Mouse (Mus musculus) limb, embryonic 14.5 days (tissue): ENCODE measurements at regions not wholly inside any gene's neighbourhood (a gene's known extent, or its start where the extent isn't known, plus 50 kb on each side); places are given as distances from the start of the nearest gene placed in this dataset.
"Not testable (repeated sequence)": the region's sequence is repeated elsewhere in the genome, so short reads cannot be mapped to it uniquely, and the experiment has no call there.

ENCODE experiments used
- ATAC-seq: fragments of 200-750 bp; cut with Nextera tagmentation; 2 replicates; pipeline ENCODE4 v1.8.0; 2017; ENCODE audit warnings: low read depth, moderate number of reproducible peaks, moderate TSS enrichment; ENCODE audit not compliant: low FRiP score
- DNase-seq: peaks from one replicate; pipeline ENCODE4 v3.0.0-alpha.2; 2015; ENCODE audit warnings: low spot score
- H3K27ac ChIP-seq: fragments of 300-500 bp; sonication (generic); replicated peaks from 2 replicates; pipeline ENCODE4 v1.5.1; 2014; ENCODE audit warnings: low read depth, mild to moderate bottlenecking, low read length, moderate library complexity, mixed read lengths
- H3K27me3 ChIP-seq: fragments of 300-500 bp; sonication (generic); 2 replicates; pipeline ENCODE4 v1.6.1; 2014; ENCODE audit warnings: low read length, mixed read lengths; ENCODE audit not compliant: control insufficient read depth, insufficient read depth
- H3K36me3 ChIP-seq: fragments of 300-500 bp; sonication (generic); 2 replicates; pipeline ENCODE4 v1.6.1; 2014; ENCODE audit warnings: mild to moderate bottlenecking, low read length, moderate library complexity, mixed read lengths; ENCODE audit not compliant: control insufficient read depth, insufficient read depth
- H3K4me1 ChIP-seq: fragments of 300-500 bp; sonication (generic); 2 replicates; pipeline ENCODE4 v1.6.1; 2014; ENCODE audit warnings: antibody characterized with exemption, low read length, mixed read lengths; ENCODE audit not compliant: control insufficient read depth, insufficient read depth
- H3K4me2 ChIP-seq: fragments of 300-500 bp; sonication (generic); replicated peaks from 2 replicates; pipeline ENCODE4 v1.6.1; 2014; ENCODE audit warnings: low read depth, mild to moderate bottlenecking, low read length, moderate library complexity; ENCODE audit not compliant: severe bottlenecking
- H3K4me3 ChIP-seq: fragments of 300-500 bp; sonication (generic); replicated peaks from 2 replicates; pipeline ENCODE4 v1.5.1; 2014; ENCODE audit warnings: low read length
- H3K9ac ChIP-seq: fragments of 300-500 bp; sonication (generic); 2 replicates; pipeline ENCODE4 v1.6.1; 2014; ENCODE audit warnings: mild to moderate bottlenecking, low read depth, low read length, moderate library complexity; ENCODE audit not compliant: severe bottlenecking
- H3K9me3 ChIP-seq: fragments of 300-500 bp; sonication (generic); 2 replicates; pipeline ENCODE4 v1.6.1; 2016; ENCODE audit warnings: low read length; ENCODE audit not compliant: control insufficient read depth
- POLR2A ChIP-seq: fragments of 200-500 bp; IDR thresholded peaks from 2 replicates; pipeline ENCODE4 v1.8.0; 2012; ENCODE audit warnings: inconsistent platforms, mild to moderate bottlenecking, moderate library complexity, borderline replicate concordance; ENCODE audit not compliant: insufficient read depth, insufficient read length; ENCODE audit errors: extremely low read depth
- WGBS: fragments of 180-500 bp; shearing (Covaris S2); extraction: QIAGEN DNeasy Blood & Tissue Kit; methylation state at CpG from one replicate; pipeline ENCODE4 v1.1.7; 2014; 5-methylcytosine and 5-hydroxymethylcytosine counted together

GRCm38 (mm10) chr12:55983565-55984351 lies 147.6 kb downstream of the Brms1l start:
- Histone ChIP-seq H3K9ac (no peak overlapping the region), H3K4me3 (no peak overlapping the region), H3K36me3 (no peaks in the 10 kb centered on the region), H3K4me1 (no peaks in the 10 kb centered on the region), H3K4me2 (no peak overlapping the region), H3K9me3 (no peaks in the 10 kb centered on the region), H3K27me3 (no peaks in the 10 kb centered on the region), H3K27ac (no peak overlapping the region)
- DNase-seq (no peak), ATAC-seq (no peak)
- TF ChIP-seq POLR2A, result no peak
- WGBS, result 75% methylated on average over 11 of the region's 11 CpGs

GRCm38 (mm10) chr12:55983128-55983527 lies 147.0 kb downstream of the Brms1l start:
- ATAC-seq, result no peak
- DNase-seq, result no peak
- Histone ChIP-seq H3K4me1 (no peaks in the 10 kb centered on the region), H3K27ac (no peak overlapping the region), H3K9ac (no peak overlapping the region), H3K9me3 (no peaks in the 10 kb centered on the region), H3K4me3 (no peak overlapping the region), H3K4me2 (no peak overlapping the region), H3K36me3 (no peaks in the 10 kb centered on the region), H3K27me3 (no peaks in the 10 kb centered on the region)
- no peak for TF ChIP-seq POLR2A
- 73% methylated on average over 3 of the region's 3 CpGs for WGBS

- Histone ChIP-seq H3K27me3 (no peaks in the 10 kb centered on the region), H3K4me2 (no peak overlapping the region), H3K36me3 (no peaks in the 10 kb centered on the region), H3K27ac (no peak overlapping the region), H3K4me1 (no peaks in the 10 kb centered on the region), H3K4me3 (no peak overlapping the region), H3K9me3 (no peaks in the 10 kb centered on the region), H3K9ac (no peak overlapping the region)
- WGBS, result 91% methylated on average over 3 of the region's 3 CpGs
- DNase-seq, result no peak
- no peak for ATAC-seq
- no peak for TF ChIP-seq POLR2A
Measured at GRCm38 (mm10) chr12:55974262-55974661, 138.1 kb downstream of the Brms1l start.

- H3K9me3 ChIP-seq, H3K27ac ChIP-seq, H3K9ac ChIP-seq, DNase-seq, H3K4me3 ChIP-seq, H3K4me1 ChIP-seq, H3K36me3 ChIP-seq, H3K4me2 ChIP-seq, H3K27me3 ChIP-seq, ATAC-seq: not testable (repeated sequence)
- whole genome bisulfite sequencing, result 92% methylated on average over 3 of the region's 3 CpGs
Measured at GRCm38 (mm10) chr12:55959319-55959718, 123.2 kb downstream of the Brms1l start.

- no peak for ATAC-seq
Measured at GRCm38 (mm10) chr12:55940566-55940965, 104.4 kb downstream of the Brms1l start.

More at GRCm38 (mm10) chr12:55940566-55940965, 104.4 kb downstream of the Brms1l start:
- no peak for DNase-seq
- no peak for TF ChIP-seq POLR2A
- Histone ChIP-seq H3K9ac (no peak overlapping the region), H3K4me2 (no peak overlapping the region), H3K4me3 (no peak overlapping the region), H3K4me1 (no peaks in the 10 kb centered on the region), H3K27me3 (no peaks in the 10 kb centered on the region), H3K27ac (no peak overlapping the region), H3K36me3 (no peaks in the 10 kb centered on the region), H3K9me3 (no peaks in the 10 kb centered on the region)
- 87% methylated on average over 6 of the region's 6 CpGs for WGBS
